Mouse (Mus musculus) MEL (cell line): Measurements from ENCODE around the gene Ccdc102a. TPM values are rescaled to one million over a fixed set of nuclear protein-coding genes. Genes with fewer than 3 reads are reported as not detected.

Experiments used
- DNase-seq: peaks from one replicate; pipeline ENCODE4 v3.0.0; 2011; ENCODE audit warnings: low read depth, low spot score
- H3K27ac ChIP-seq: 2 replicates; pipeline ENCODE4 v1.5.1; 2012; ENCODE audit warnings: low read depth, mild to moderate bottlenecking, control low read depth, low read length, moderate library complexity; ENCODE audit not compliant: control insufficient read depth
- H3K27me3 ChIP-seq, 2 experiments: fragments of 150-350 bp in 1 of 2; sonication (generic) in 1 of 2; 2 replicates each; pipeline ENCODE4 v1.6.1; 2012; ENCODE audit warnings: low read length in 2 of 2, mild to moderate bottlenecking in 2 of 2, improper control_type of control experiment in 1 of 2, moderate library complexity in 1 of 2; ENCODE audit not compliant: insufficient read depth in 2 of 2, control insufficient read depth in 1 of 2
- H3K36me3 ChIP-seq, 2 experiments: 2 replicates each; pipeline ENCODE4 v1.6.1; 2012 to 2014; ENCODE audit warnings: low read length in 2 of 2, improper control_type of control experiment in 1 of 2, inconsistent platforms in 1 of 2, mild to moderate bottlenecking in 1 of 2; ENCODE audit not compliant: insufficient read depth in 2 of 2, control insufficient read depth in 1 of 2
- H3K4me1 ChIP-seq, 2 experiments: fragments of 150-350 bp in 1 of 2; sonication (generic) in 1 of 2; 2 replicates each; pipeline ENCODE4 v1.6.1; 2012; ENCODE audit warnings: low read length in 2 of 2, improper control_type of control experiment in 1 of 2, mild to moderate bottlenecking in 1 of 2; ENCODE audit not compliant: insufficient read depth in 2 of 2, control insufficient read depth in 1 of 2
- H3K4me3 ChIP-seq, 2 experiments: fragments of 150-350 bp in 1 of 2; sonication (generic) in 1 of 2; 2 replicates each; pipeline ENCODE4 v1.5.1; 2012; ENCODE audit warnings: low read depth in 2 of 2, low read length in 2 of 2, mild to moderate bottlenecking in 2 of 2, moderate library complexity in 2 of 2, control low read depth in 1 of 2, improper control_type of control experiment in 1 of 2; ENCODE audit not compliant: control insufficient read depth in 1 of 2, insufficient read depth in 1 of 2
- H3K79me2 ChIP-seq: 2 replicates; pipeline ENCODE4 v1.6.1; 2012; ENCODE audit warnings: mild to moderate bottlenecking, low read length, moderate library complexity; ENCODE audit not compliant: control insufficient read depth, poor library complexity, insufficient read depth
- H3K9ac ChIP-seq: 2 replicates; pipeline ENCODE4 v1.6.1; 2012; ENCODE audit warnings: low read depth, mild to moderate bottlenecking, control low read depth, low read length, moderate library complexity; ENCODE audit not compliant: control insufficient read depth, poor library complexity, severe bottlenecking
- H3K9me3 ChIP-seq: fragments of 150-350 bp; sonication (generic); replicated peaks from 2 replicates; pipeline ENCODE4 v1.6.1; 2012; ENCODE audit warnings: mild to moderate bottlenecking, low read length, improper control_type of control experiment, moderate library complexity; ENCODE audit not compliant: insufficient read depth
- CHD1 ChIP-seq: IDR thresholded peaks from 2 replicates; pipeline ENCODE4 v1.6.1; 2012; ENCODE audit warnings: low read depth, mild to moderate bottlenecking, inconsistent platforms, low read length, improper control_type of control experiment
- CHD2 ChIP-seq: IDR thresholded peaks from 2 replicates; pipeline ENCODE4 v1.6.1; 2011; ENCODE audit warnings: low read length, improper control_type of control experiment
- CTCF ChIP-seq, 3 experiments: IDR thresholded peaks in 2 of 3; conservative IDR thresholded peaks in 1 of 3; 2 replicates each; pipeline ENCODE4 v1.5.1; 2011 to 2012; ENCODE audit warnings: low read length in 3 of 3, low read depth in 2 of 3, mild to moderate bottlenecking in 2 of 3, improper control_type of control experiment in 1 of 3, inconsistent platforms in 1 of 3, mixed read lengths in 1 of 3, moderate library complexity in 1 of 3; ENCODE audit not compliant: control insufficient read depth in 1 of 3, insufficient read depth in 1 of 3, poor library complexity in 1 of 3, severe bottlenecking in 1 of 3
- E2F4 ChIP-seq: IDR thresholded peaks from 2 replicates; pipeline ENCODE4 v1.6.1; 2011; ENCODE audit warnings: low read depth, low read length, improper control_type of control experiment, borderline replicate concordance
- EP300 ChIP-seq, 2 experiments: IDR thresholded peaks; 2 replicates each; pipeline ENCODE4 v1.6.1; 2011; ENCODE audit warnings: improper control_type of control experiment in 2 of 2, low read length in 2 of 2, low read depth in 1 of 2, mild to moderate bottlenecking in 1 of 2
- ETS1 ChIP-seq: IDR thresholded peaks from 2 replicates; pipeline ENCODE4 v1.6.1; 2012; ENCODE audit warnings: low read depth, mild to moderate bottlenecking, inconsistent platforms, low read length, improper control_type of control experiment, moderate library complexity
- GATA1 ChIP-seq: IDR thresholded peaks from 2 replicates; pipeline ENCODE4 v1.6.1; 2011; ENCODE audit warnings: low read depth, low read length, improper control_type of control experiment
- JUND ChIP-seq: IDR thresholded peaks from 2 replicates; pipeline ENCODE4 v1.6.1; 2011; ENCODE audit warnings: low read depth, mild to moderate bottlenecking, improper control_type of control experiment, low read length
- KAT2A ChIP-seq: conservative IDR thresholded peaks from 2 replicates; pipeline ENCODE4 v1.6.1; 2012; ENCODE audit warnings: low read depth, low read length, improper control_type of control experiment, inconsistent platforms
- MAFK ChIP-seq: IDR thresholded peaks from 2 replicates; pipeline ENCODE4 v1.6.1; 2011; ENCODE audit warnings: low read depth, mild to moderate bottlenecking, low read length, improper control_type of control experiment, borderline replicate concordance
- MAX ChIP-seq: IDR thresholded peaks from 2 replicates; pipeline ENCODE4 v1.6.1; 2011; ENCODE audit warnings: low read length, improper control_type of control experiment
- MEF2A ChIP-seq: IDR thresholded peaks from 2 replicates; pipeline ENCODE4 v1.6.1; 2014; ENCODE audit warnings: low read depth, mild to moderate bottlenecking, inconsistent platforms, low read length, improper control_type of control experiment; ENCODE audit not compliant: poor library complexity, insufficient replicate concordance, severe bottlenecking; ENCODE audit errors: extremely low read depth
- MXI1 ChIP-seq: IDR thresholded peaks from 2 replicates; pipeline ENCODE4 v1.6.1; 2011; ENCODE audit warnings: mild to moderate bottlenecking, low read depth, low read length, improper control_type of control experiment
- MYB ChIP-seq: IDR thresholded peaks from 2 replicates; pipeline ENCODE4 v1.6.1; 2011; ENCODE audit warnings: mild to moderate bottlenecking, low read depth, low read length, improper control_type of control experiment
- MYC ChIP-seq: IDR thresholded peaks from 2 replicates; pipeline ENCODE4 v1.6.1; 2011; ENCODE audit warnings: low read depth, mild to moderate bottlenecking, low read length, improper control_type of control experiment, moderate library complexity
- NELFE ChIP-seq: IDR thresholded peaks from 2 replicates; pipeline ENCODE4 v1.6.1; 2011; ENCODE audit warnings: low read depth, low read length, improper control_type of control experiment
- NRF1 ChIP-seq: IDR thresholded peaks from 2 replicates; pipeline ENCODE4 v1.6.1; 2014; ENCODE audit warnings: low read depth, mild to moderate bottlenecking, inconsistent platforms, low read length, improper control_type of control experiment, moderate library complexity; ENCODE audit not compliant: poor library complexity, insufficient read depth, severe bottlenecking
- POLR2AphosphoS2 ChIP-seq: IDR thresholded peaks from 2 replicates; pipeline ENCODE4 v1.6.1; 2011; ENCODE audit warnings: low read length, improper control_type of control experiment
- POLR2AphosphoS5 ChIP-seq: IDR thresholded peaks from 2 replicates; pipeline ENCODE4 v1.6.1; 2012; ENCODE audit warnings: low read depth, borderline replicate concordance, mild to moderate bottlenecking, inconsistent platforms, low read length, moderate library complexity, mixed read lengths
- RCOR1 ChIP-seq: IDR thresholded peaks from 2 replicates; pipeline ENCODE4 v1.6.1; 2012; ENCODE audit warnings: low read depth, mild to moderate bottlenecking, inconsistent platforms, low read length, improper control_type of control experiment
- TAL1 ChIP-seq: IDR thresholded peaks from 2 replicates; pipeline ENCODE4 v1.6.1; 2012; ENCODE audit warnings: mild to moderate bottlenecking, inconsistent platforms, low read length, moderate library complexity, mixed read lengths
- TBP ChIP-seq: IDR thresholded peaks from 2 replicates; pipeline ENCODE4 v1.8.0; 2011; ENCODE audit warnings: low read depth, low read length, improper control_type of control experiment
- TCF12 ChIP-seq: IDR thresholded peaks from 2 replicates; pipeline ENCODE4 v1.6.1; 2014; ENCODE audit warnings: low read depth, mild to moderate bottlenecking, inconsistent platforms, low read length, improper control_type of control experiment, moderate library complexity
- UBTF ChIP-seq: IDR thresholded peaks from 2 replicates; pipeline ENCODE4 v1.6.1; 2012; ENCODE audit warnings: low read depth, mild to moderate bottlenecking, inconsistent platforms, low read length, improper control_type of control experiment, moderate library complexity, borderline replicate concordance; ENCODE audit not compliant: insufficient read depth
- USF1 ChIP-seq: IDR thresholded peaks from 2 replicates; pipeline ENCODE4 v1.6.1; 2014; ENCODE audit warnings: low read depth, mild to moderate bottlenecking, inconsistent platforms, low read length, improper control_type of control experiment, moderate library complexity
- ZC3H11A ChIP-seq: IDR thresholded peaks from 2 replicates; pipeline ENCODE4 v1.6.1; 2012; ENCODE audit warnings: low read depth, mild to moderate bottlenecking, inconsistent platforms, low read length, improper control_type of control experiment
- ZKSCAN1 ChIP-seq: IDR thresholded peaks from 2 replicates; pipeline ENCODE4 v1.6.1; 2012; ENCODE audit warnings: low read depth, mild to moderate bottlenecking, inconsistent platforms, low read length, improper control_type of control experiment, moderate library complexity
- polyA plus RNA-seq, 2 experiments: library from polyadenylated mRNA; stranded (reverse) in 1 of 2; unstranded in 1 of 2; fragments of >175 nt in 1 of 2; fragments of >200 nt in 1 of 2; gene quantifications; 2 replicates each; pipeline versions ENCODE4 v1.2.1 to v1.2.4; 2012; ENCODE audit warnings: low replicate concordance in 2 of 2, low read depth in 1 of 2; ENCODE audit not compliant: insufficient read length in 2 of 2, insufficient read depth in 1 of 2, missing spikeins in 1 of 2
- total RNA-seq: library from RNA; depleted of rRNA; stranded (reverse); fragments of 300-350 nt; gene quantifications from 2 replicates; pipeline ENCODE4 v1.2.3, GENCODE M21; 2012; rRNA removed

Gene Ccdc102a
- total RNA-seq (1.6 and 1.7 TPM in 2 replicates), polyA plus RNA-seq (1 to 10 TPM in 1 of 2 experiments, not detected in 1; 6.8 TPM)

DNA sequence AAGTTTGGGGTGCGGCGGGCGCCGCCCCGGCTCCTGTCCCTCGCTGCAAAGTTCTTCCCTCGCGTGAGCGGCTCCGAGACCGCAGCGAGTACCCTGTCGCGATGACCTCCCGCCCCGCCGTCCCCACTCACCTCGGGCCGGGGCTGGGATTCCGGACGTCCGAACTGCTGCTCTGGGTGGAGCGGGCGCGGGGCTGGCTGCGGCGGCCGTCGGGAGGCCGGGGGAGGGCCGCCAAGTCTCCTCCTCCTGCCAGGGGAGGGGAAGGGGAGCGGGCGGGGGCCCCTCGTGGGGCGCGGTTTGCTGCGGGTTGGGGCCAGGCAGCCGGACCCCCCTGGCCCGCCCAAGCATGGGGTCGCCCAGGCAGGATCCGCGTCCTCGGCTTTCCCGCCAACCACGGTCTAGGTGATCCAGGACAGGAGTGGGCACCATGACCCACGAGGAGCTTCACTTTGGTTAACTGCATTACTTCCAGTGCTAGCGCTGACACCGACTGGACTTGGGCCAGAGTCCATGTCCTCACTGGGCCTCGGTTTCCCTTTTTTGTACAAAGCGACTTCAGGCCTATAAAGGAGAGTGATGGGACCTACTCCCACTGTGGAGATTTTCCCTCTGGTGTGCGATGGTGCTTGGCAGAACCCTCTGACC, at the start of gene Ccdc102a:
Gene Ccdc102a (minus strand): TSS at position 248 of the 645 bp plus-strand sequence.
- Histone ChIP-seq H3K79me2 (no peaks in the 10 kb centered on the region; the same call in 1 of the 2 replicates), H3K4me1 (peaks cover 1 to 21% of the 10 kb centered on the region in 2 experiments), H3K4me3 (peak within 1 kb of the TSS; percentile 71 to 77), H3K27me3 (peaks cover 0 to 2% of the 10 kb centered on the region in 2 experiments; a peak in 3 of 4 replicates), H3K36me3 (peaks cover 0 to 9% of the 10 kb centered on the region in 2 experiments; a peak in 2 of 4 replicates), H3K9ac (peak within 1 kb of the TSS; percentile 79), H3K27ac (0 out of 2 replicates have a peak within 1 kb of the TSS, but pooled peaks have one; percentile 4), H3K9me3 (no peaks in the 10 kb centered on the region)
- TF ChIP-seq ZKSCAN1 (no peak), JUND (no peak), POLR2AphosphoS5 (no peak), ETS1 (no peak), CTCF (IDR thresholded peaks at IDR 0.05 in 2 of 3, conservative IDR thresholded peaks at IDR 0.05 in 1 of 3; ENCODE audit: control insufficient read depth in 1 of 3, insufficient read depth in 1 of 3, low read depth in 2 of 3, low read length in 3 of 3, poor library complexity in 1 of 3, severe bottlenecking in 1 of 3) (no peak), UBTF (no peak), RCOR1 (no peak), TBP (no peak), E2F4 (no peak), MEF2A (no peak), MAFK (no peak), CHD2 (no peak), GATA1 (no peak), TAL1 (no peak), MYB (no peak), CHD1 (no peak), KAT2A (no peak), ZC3H11A (no peak)
- DNase-seq: no peak

DNA sequence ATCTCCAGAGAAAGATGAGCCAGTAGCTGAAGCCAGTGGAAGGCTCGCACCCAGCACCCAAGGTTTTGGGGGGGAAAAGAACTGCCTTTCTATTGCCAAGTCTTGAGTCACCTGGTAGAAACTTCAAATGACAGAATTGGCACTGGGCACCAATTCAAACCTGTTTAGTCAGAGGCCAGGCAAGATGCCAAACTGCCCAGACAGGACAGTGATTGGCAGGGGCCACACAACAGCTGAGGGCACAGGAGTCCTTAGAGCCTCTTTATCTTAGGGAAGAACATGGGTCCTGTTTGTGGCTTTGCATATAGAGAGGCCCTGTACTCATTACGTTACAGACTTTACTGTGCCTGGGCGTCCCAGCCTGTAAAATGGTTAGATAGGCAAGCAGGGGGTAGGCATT, 49.7 kb upstream of the Ccdc102a start:
- Histone ChIP-seq H3K9ac (peak overlapping the region; percentile 73), H3K4me3 (0 out of 4 replicates have a peak overlapping the region, but pooled peaks of 1 of the 2 experiments have one; percentile 8), H3K79me2 (no peaks in the 10 kb centered on the region), H3K36me3 (peaks cover 0 to 32% of the 10 kb centered on the region in 2 experiments; a peak in 2 of 4 replicates), H3K4me1 (peaks cover 4 to 25% of the 10 kb centered on the region in 2 experiments), H3K27me3 (no peaks in the 10 kb centered on the region), H3K9me3 (no peaks in the 10 kb centered on the region), H3K27ac (peak overlapping the region; percentile 99)
- peak; percentile 79 for DNase-seq
- TF ChIP-seq JUND (no peak), UBTF (no peak), ETS1 (peak; percentile 95), TCF12 (peak; percentile 32), CHD1 (no peak), NELFE (no peak), USF1 (no peak), MEF2A (no peak), EP300 (IDR thresholded peaks at IDR 0.05; ENCODE audit: low read depth in 1 of 2, low read length in 2 of 2) (peak; percentile 38 to 70; a peak in 3 of 4 replicates), MAFK (no peak; the same call in 1 of the 2 replicates), GATA1 (peak; percentile 41), POLR2AphosphoS5 (no peak), POLR2AphosphoS2 (no peak), RCOR1 (peak; percentile 61; the same call in 1 of the 2 replicates), ZKSCAN1 (no peak), NRF1 (no peak), MAX (no peak; the same call in 1 of the 2 replicates), MYC (no peak), MXI1 (no peak)
